Mouse (Mus musculus): ENCODE results near the gene Tmem242. TPM values are rescaled to one million over a fixed set of nuclear protein-coding genes. Genes with fewer than 3 reads are reported as not detected.

Tmem242 gene
- polyA plus RNA-seq, 1 experiment from 2014 or later = 120 TPM

GRCm38 (mm10) chr17:5418545-5418944 lies 21.5 kb downstream of the Tmem242 start, which contains the start of gene Ldhal6b:
TSS of gene Ldhal6b (minus strand) at chr17:5418767.
- peak; percentile 50 for DNase-seq (ENCODE audit: low spot score)

- DNase-seq (ENCODE audit: low spot score) = no peak
These were observed 23.5 kb downstream of the Tmem242 start for GRCm38 (mm10) chr17:5416518-5416917.

GRCm38 (mm10) chr17:5414041-5414440 lies 26.0 kb downstream of the Tmem242 start:
- DNase-seq (ENCODE audit: low spot score) = no peak

- no peak for DNase-seq (ENCODE audit: low spot score)
These were observed 26.7 kb downstream of the Tmem242 start for GRCm38 (mm10) chr17:5413350-5413749.

GRCm38 (mm10) chr17:5412740-5413139 lies 27.3 kb downstream of the Tmem242 start:
- DNase-seq (ENCODE audit: low spot score) = no peak

GRCm38 (mm10) chr17:5412301-5412700 lies 27.8 kb downstream of the Tmem242 start:
- no peak for DNase-seq (ENCODE audit: low spot score)

- DNase-seq (ENCODE audit: low spot score) = no peak
These were observed 28.9 kb downstream of the Tmem242 start for GRCm38 (mm10) chr17:5411205-5411604.

GRCm38 (mm10) chr17:5410336-5410735 lies 29.7 kb downstream of the Tmem242 start:
- no peak for DNase-seq (ENCODE audit: low spot score)

- DNase-seq (ENCODE audit: low spot score) = no peak
These were observed 33.0 kb downstream of the Tmem242 start for GRCm38 (mm10) chr17:5407030-5407429.

- DNase-seq (ENCODE audit: low spot score) = peak; percentile 80
These were observed 33.5 kb downstream of the Tmem242 start for GRCm38 (mm10) chr17:5406566-5406965.

- no peak for DNase-seq (ENCODE audit: low spot score)
These were observed 36.2 kb downstream of the Tmem242 start for GRCm38 (mm10) chr17:5403885-5404284.

- DNase-seq (ENCODE audit: low spot score) = peak; percentile 47
These were observed 37.4 kb downstream of the Tmem242 start for GRCm38 (mm10) chr17:5402624-5403023.

GRCm38 (mm10) chr17:5402069-5402468 lies 38.0 kb downstream of the Tmem242 start:
- peak; percentile 79 for DNase-seq (ENCODE audit: low spot score)

GRCm38 (mm10) chr17:5401288-5401687 lies 38.8 kb downstream of the Tmem242 start:
- DNase-seq (ENCODE audit: low spot score) = no peak

GRCm38 (mm10) chr17:5400435-5401090 lies 39.5 kb downstream of the Tmem242 start:
- no peak for DNase-seq (ENCODE audit: low spot score)

GRCm38 (mm10) chr17:5397148-5398007 lies 42.7 kb downstream of the Tmem242 start:
- DNase-seq (ENCODE audit: low spot score) = peak; percentile 86

GRCm38 (mm10) chr17:5396213-5396612 lies 43.8 kb downstream of the Tmem242 start:
- no peak for DNase-seq (ENCODE audit: low spot score)

GRCm38 (mm10) chr17:5395454-5396205 lies 44.4 kb downstream of the Tmem242 start:
- DNase-seq (ENCODE audit: low spot score) = no peak

- no peak for DNase-seq (ENCODE audit: low spot score)
These were observed 49.4 kb downstream of the Tmem242 start for GRCm38 (mm10) chr17:5390682-5391081.

GRCm38 (mm10) chr17:5388351-5388750 lies 51.7 kb downstream of the Tmem242 start:
- DNase-seq (ENCODE audit: low spot score) = no peak

GRCm38 (mm10) chr17:5386885-5387545 lies 53.0 kb downstream of the Tmem242 start:
- no peak for DNase-seq (ENCODE audit: low spot score)
